Mouse (Mus musculus) limb, embryonic 15.5 days (tissue): Measurements from ENCODE around the gene Bcas3. TPM values are rescaled to one million over a fixed set of nuclear protein-coding genes. Genes with fewer than 3 reads are reported as not detected.

Source experiments
- ATAC-seq: fragments of 200-750 bp; cut with Nextera tagmentation; 2 replicates; pipeline ENCODE4 v1.8.0; 2017; ENCODE audit warnings: low read depth, moderate TSS enrichment; ENCODE audit not compliant: insufficient number of reproducible peaks, low FRiP score, low TSS enrichment
- H3K27ac ChIP-seq: fragments of 300-500 bp; sonication (generic); 2 replicates; pipeline ENCODE4 v1.5.1; 2015; ENCODE audit warnings: moderate library complexity, mild to moderate bottlenecking, inconsistent platforms
- H3K27me3 ChIP-seq: fragments of 300-500 bp; sonication (generic); 2 replicates; pipeline ENCODE4 v1.6.1; 2015; ENCODE audit warnings: inconsistent platforms
- H3K36me3 ChIP-seq: fragments of 300-500 bp; sonication (generic); 2 replicates; pipeline ENCODE4 v1.6.1; 2015; ENCODE audit warnings: inconsistent platforms
- H3K4me1 ChIP-seq: fragments of 300-500 bp; sonication (generic); 2 replicates; pipeline ENCODE4 v1.6.1; 2015; ENCODE audit warnings: inconsistent platforms
- H3K4me2 ChIP-seq: fragments of 300-500 bp; sonication (generic); 2 replicates; pipeline ENCODE4 v1.6.1; 2015; ENCODE audit warnings: mild to moderate bottlenecking, inconsistent platforms
- H3K4me3 ChIP-seq: fragments of 300-500 bp; sonication (generic); 2 replicates; pipeline ENCODE4 v1.5.1; 2015; ENCODE audit warnings: mild to moderate bottlenecking, inconsistent platforms
- H3K9ac ChIP-seq: fragments of 300-500 bp; sonication (generic); 2 replicates; pipeline ENCODE4 v1.6.1; 2015; ENCODE audit warnings: inconsistent platforms
- H3K9me3 ChIP-seq: fragments of 300-500 bp; sonication (generic); 2 replicates; pipeline ENCODE4 v1.6.1; 2016; ENCODE audit warnings: inconsistent platforms
- WGBS: fragments of 180-500 bp; shearing (Covaris S2); methylation state at CpG from one replicate; pipeline ENCODE4 v1.1.7; 2015; 5-methylcytosine and 5-hydroxymethylcytosine counted together
- polyA plus RNA-seq: library from polyadenylated mRNA; unstranded; fragments of >200 nt; fragmentation: Nextera tagmentation; extraction: Ambion mirVana; gene quantifications from 2 replicates; pipeline ENCODE4 v1.2.1, GENCODE M21; 2015

Bcas3 gene
- polyA plus RNA-seq, 1 experiment from 2014 or later: 23.6 TPM

GRCm38 (mm10) chr11:85754631-85755502, 401.9 kb downstream of the Bcas3 start:
- WGBS: 43% methylated on average over 13 of the region's 13 CpGs
- ATAC-seq: peak; percentile 72; the same call in 1 of the 2 replicates

GRCm38 (mm10) chr11:85755503-85756044, 402.6 kb downstream of the Bcas3 start:
- WGBS: 56% methylated on average over 2 of the region's 2 CpGs
- Histone ChIP-seq H3K4me3 (no peak overlapping the region), H3K27ac (peak overlapping the region; percentile 27; the same call in 1 of the 2 replicates), H3K4me2 (no peak overlapping the region), H3K36me3 (no peaks in the 10 kb centered on the region), H3K4me1 (peaks cover 30% of the 10 kb centered on the region), H3K27me3 (peaks cover 9% of the 10 kb centered on the region; the same call in 1 of the 2 replicates), H3K9ac (no peak overlapping the region), H3K9me3 (no peaks in the 10 kb centered on the region)
- peak; percentile 22; the same call in 1 of the 2 replicates for ATAC-seq

More at GRCm38 (mm10) chr11:85754631-85755502, 401.9 kb downstream of the Bcas3 start:
- Histone ChIP-seq H3K4me3 (no peak overlapping the region), H3K4me1 (peaks cover 23% of the 10 kb centered on the region), H3K36me3 (no peaks in the 10 kb centered on the region), H3K9ac (no peak overlapping the region), H3K4me2 (no peak overlapping the region), H3K9me3 (no peaks in the 10 kb centered on the region), H3K27ac (peak overlapping the region; percentile 75), H3K27me3 (peaks cover 16% of the 10 kb centered on the region; the same call in 1 of the 2 replicates)

GRCm38 (mm10) chr11:85758891-85759290, 405.9 kb downstream of the Bcas3 start:
- H3K9me3 ChIP-seq: no peaks in the 10 kb centered on the region
- no peak overlapping the region for H3K4me3 ChIP-seq
- H3K36me3 ChIP-seq: no peaks in the 10 kb centered on the region
- H3K27me3 ChIP-seq: peaks cover 17% of the 10 kb centered on the region
- H3K27ac ChIP-seq: 0 out of 2 replicates have a peak overlapping the region, but pooled peaks have one; percentile 83
- WGBS: 90% methylated on average over 9 of the region's 9 CpGs
- H3K4me2 ChIP-seq: no peak overlapping the region
- no peak overlapping the region for H3K9ac ChIP-seq
- ATAC-seq: no peak
- peaks cover 41% of the 10 kb centered on the region for H3K4me1 ChIP-seq

GRCm38 (mm10) chr11:85759634-85760439, 406.9 kb downstream of the Bcas3 start:
- H3K36me3 ChIP-seq: no peaks in the 10 kb centered on the region
- peaks cover 37% of the 10 kb centered on the region for H3K4me1 ChIP-seq
- peaks cover 21% of the 10 kb centered on the region for H3K27me3 ChIP-seq
- no peak overlapping the region for H3K4me3 ChIP-seq
- ATAC-seq: peak; percentile 74
- peak overlapping the region; percentile 83 for H3K27ac ChIP-seq
- no peak overlapping the region for H3K9ac ChIP-seq
- H3K9me3 ChIP-seq: no peaks in the 10 kb centered on the region
- 30% methylated on average over 14 of the region's 14 CpGs for WGBS
- H3K4me2 ChIP-seq: 0 out of 2 replicates have a peak overlapping the region, but pooled peaks have one; percentile 1

GRCm38 (mm10) chr11:85760486-85761141, 407.6 kb downstream of the Bcas3 start:
- peak overlapping the region; percentile 83 for H3K27ac ChIP-seq
- H3K36me3 ChIP-seq: no peaks in the 10 kb centered on the region
- H3K9me3 ChIP-seq: no peaks in the 10 kb centered on the region
- H3K4me3 ChIP-seq: no peak overlapping the region
- H3K4me1 ChIP-seq: peaks cover 34% of the 10 kb centered on the region
- WGBS: 13% methylated on average over 6 of the region's 6 CpGs
- ATAC-seq: peak; percentile 73; the same call in 1 of the 2 replicates
- no peak overlapping the region for H3K9ac ChIP-seq
- peaks cover 22% of the 10 kb centered on the region for H3K27me3 ChIP-seq
- no peak overlapping the region for H3K4me2 ChIP-seq

GRCm38 (mm10) chr11:85761170-85761569, 408.2 kb downstream of the Bcas3 start:
- 63% methylated on average over 3 of the region's 3 CpGs for WGBS
- Histone ChIP-seq H3K4me2 (no peak overlapping the region), H3K36me3 (no peaks in the 10 kb centered on the region), H3K9me3 (no peaks in the 10 kb centered on the region), H3K9ac (no peak overlapping the region), H3K27ac (peak overlapping the region; percentile 83; the same call in 1 of the 2 replicates), H3K4me1 (peaks cover 36% of the 10 kb centered on the region), H3K27me3 (peaks cover 28% of the 10 kb centered on the region), H3K4me3 (no peak overlapping the region)
- no peak for ATAC-seq

- WGBS: 80% methylated on average over 3 of the region's 3 CpGs
- Histone ChIP-seq H3K9ac (no peak overlapping the region), H3K9me3 (no peaks in the 10 kb centered on the region), H3K36me3 (no peaks in the 10 kb centered on the region), H3K4me3 (no peak overlapping the region), H3K4me1 (peaks cover 46% of the 10 kb centered on the region), H3K4me2 (no peak overlapping the region), H3K27me3 (peaks cover 37% of the 10 kb centered on the region), H3K27ac (no peak overlapping the region)
- ATAC-seq: no peak
Observed at GRCm38 (mm10) chr11:85763655-85764054, 410.7 kb downstream of the Bcas3 start.

- Histone ChIP-seq H3K4me2 (no peak overlapping the region), H3K36me3 (no peaks in the 10 kb centered on the region), H3K4me3 (no peak overlapping the region), H3K4me1 (peaks cover 23% of the 10 kb centered on the region), H3K27ac (peak overlapping the region; percentile 28; the same call in 1 of the 2 replicates), H3K9ac (no peak overlapping the region), H3K27me3 (peaks cover 54% of the 10 kb centered on the region), H3K9me3 (no peaks in the 10 kb centered on the region)
- 23% methylated on average over 7 of the region's 7 CpGs for WGBS
- peak; percentile 59; the same call in 1 of the 2 replicates for ATAC-seq
Observed at GRCm38 (mm10) chr11:85766106-85766723, 413.2 kb downstream of the Bcas3 start.

- Histone ChIP-seq H3K4me2 (no peak overlapping the region), H3K9me3 (no peaks in the 10 kb centered on the region), H3K36me3 (no peaks in the 10 kb centered on the region), H3K9ac (no peak overlapping the region), H3K4me1 (peaks cover 18% of the 10 kb centered on the region), H3K27me3 (peaks cover 50% of the 10 kb centered on the region), H3K4me3 (no peak overlapping the region), H3K27ac (no peak overlapping the region)
- 44% methylated on average over 6 of the region's 6 CpGs for WGBS
- ATAC-seq: no peak
Observed at GRCm38 (mm10) chr11:85766811-85767210, 413.8 kb downstream of the Bcas3 start.

GRCm38 (mm10) chr11:85769740-85770139, 416.8 kb downstream of the Bcas3 start:
- 73% methylated on average over 2 of the region's 2 CpGs for WGBS
- peaks cover 52% of the 10 kb centered on the region for H3K27me3 ChIP-seq

GRCm38 (mm10) chr11:85773391-85773790, 420.4 kb downstream of the Bcas3 start:
- Histone ChIP-seq H3K4me1 (peaks cover 41% of the 10 kb centered on the region), H3K36me3 (no peaks in the 10 kb centered on the region), H3K27ac (no peak overlapping the region), H3K9me3 (no peaks in the 10 kb centered on the region), H3K4me3 (no peak overlapping the region), H3K27me3 (peaks cover 45% of the 10 kb centered on the region), H3K9ac (no peak overlapping the region), H3K4me2 (no peak overlapping the region)
- no peak for ATAC-seq
- 44% methylated on average over 4 of the region's 4 CpGs for WGBS

More at GRCm38 (mm10) chr11:85769740-85770139, 416.8 kb downstream of the Bcas3 start:
- no peak overlapping the region for H3K4me2 ChIP-seq
- no peaks in the 10 kb centered on the region for H3K36me3 ChIP-seq
- H3K9ac ChIP-seq: no peak overlapping the region
- H3K9me3 ChIP-seq: no peaks in the 10 kb centered on the region
- H3K27ac ChIP-seq: no peak overlapping the region
- H3K4me1 ChIP-seq: peaks cover 29% of the 10 kb centered on the region
- no peak for ATAC-seq
- H3K4me3 ChIP-seq: no peak overlapping the region
